Mouse (Mus musculus) MEL (cell line): ENCODE measurements around the gene Arhgef33. TPM values are rescaled to one million over a fixed set of nuclear protein-coding genes. Genes with fewer than 3 reads are reported as not detected.

Experiments
- DNase-seq: peaks from one replicate; pipeline ENCODE4 v3.0.0; 2011; ENCODE audit warnings: low read depth, low spot score
- H3K27ac ChIP-seq: 2 replicates; pipeline ENCODE4 v1.5.1; 2012; ENCODE audit warnings: low read depth, mild to moderate bottlenecking, control low read depth, low read length, moderate library complexity; ENCODE audit not compliant: control insufficient read depth
- H3K27me3 ChIP-seq, 2 experiments: fragments of 150-350 bp in 1 of 2; sonication (generic) in 1 of 2; 2 replicates each; pipeline ENCODE4 v1.6.1; 2012; ENCODE audit warnings: low read length in 2 of 2, mild to moderate bottlenecking in 2 of 2, improper control_type of control experiment in 1 of 2, moderate library complexity in 1 of 2; ENCODE audit not compliant: insufficient read depth in 2 of 2, control insufficient read depth in 1 of 2
- H3K36me3 ChIP-seq, 2 experiments: 2 replicates each; pipeline ENCODE4 v1.6.1; 2012 to 2014; ENCODE audit warnings: low read length in 2 of 2, improper control_type of control experiment in 1 of 2, inconsistent platforms in 1 of 2, mild to moderate bottlenecking in 1 of 2; ENCODE audit not compliant: insufficient read depth in 2 of 2, control insufficient read depth in 1 of 2
- H3K4me1 ChIP-seq, 2 experiments: fragments of 150-350 bp in 1 of 2; sonication (generic) in 1 of 2; 2 replicates each; pipeline ENCODE4 v1.6.1; 2012; ENCODE audit warnings: low read length in 2 of 2, improper control_type of control experiment in 1 of 2, mild to moderate bottlenecking in 1 of 2; ENCODE audit not compliant: insufficient read depth in 2 of 2, control insufficient read depth in 1 of 2
- H3K4me3 ChIP-seq, 2 experiments: fragments of 150-350 bp in 1 of 2; sonication (generic) in 1 of 2; 2 replicates each; pipeline ENCODE4 v1.5.1; 2012; ENCODE audit warnings: low read depth in 2 of 2, low read length in 2 of 2, mild to moderate bottlenecking in 2 of 2, moderate library complexity in 2 of 2, control low read depth in 1 of 2, improper control_type of control experiment in 1 of 2; ENCODE audit not compliant: control insufficient read depth in 1 of 2, insufficient read depth in 1 of 2
- H3K79me2 ChIP-seq: 2 replicates; pipeline ENCODE4 v1.6.1; 2012; ENCODE audit warnings: mild to moderate bottlenecking, low read length, moderate library complexity; ENCODE audit not compliant: control insufficient read depth, poor library complexity, insufficient read depth
- H3K9ac ChIP-seq: 2 replicates; pipeline ENCODE4 v1.6.1; 2012; ENCODE audit warnings: low read depth, mild to moderate bottlenecking, control low read depth, low read length, moderate library complexity; ENCODE audit not compliant: control insufficient read depth, poor library complexity, severe bottlenecking
- H3K9me3 ChIP-seq: fragments of 150-350 bp; sonication (generic); replicated peaks from 2 replicates; pipeline ENCODE4 v1.6.1; 2012; ENCODE audit warnings: mild to moderate bottlenecking, low read length, improper control_type of control experiment, moderate library complexity; ENCODE audit not compliant: insufficient read depth
- CTCF ChIP-seq, 3 experiments: IDR thresholded peaks in 2 of 3; conservative IDR thresholded peaks in 1 of 3; 2 replicates each; pipeline ENCODE4 v1.5.1; 2011 to 2012; ENCODE audit warnings: low read length in 3 of 3, low read depth in 2 of 3, mild to moderate bottlenecking in 2 of 3, improper control_type of control experiment in 1 of 3, inconsistent platforms in 1 of 3, mixed read lengths in 1 of 3, moderate library complexity in 1 of 3; ENCODE audit not compliant: control insufficient read depth in 1 of 3, insufficient read depth in 1 of 3, poor library complexity in 1 of 3, severe bottlenecking in 1 of 3
- EP300 ChIP-seq, 2 experiments: IDR thresholded peaks; 2 replicates each; pipeline ENCODE4 v1.6.1; 2011; ENCODE audit warnings: improper control_type of control experiment in 2 of 2, low read length in 2 of 2, low read depth in 1 of 2, mild to moderate bottlenecking in 1 of 2
- ETS1 ChIP-seq: IDR thresholded peaks from 2 replicates; pipeline ENCODE4 v1.6.1; 2012; ENCODE audit warnings: low read depth, mild to moderate bottlenecking, inconsistent platforms, low read length, improper control_type of control experiment, moderate library complexity
- GATA1 ChIP-seq: IDR thresholded peaks from 2 replicates; pipeline ENCODE4 v1.6.1; 2011; ENCODE audit warnings: low read depth, low read length, improper control_type of control experiment
- MAFK ChIP-seq: IDR thresholded peaks from 2 replicates; pipeline ENCODE4 v1.6.1; 2011; ENCODE audit warnings: low read depth, mild to moderate bottlenecking, low read length, improper control_type of control experiment, borderline replicate concordance
- MAX ChIP-seq: IDR thresholded peaks from 2 replicates; pipeline ENCODE4 v1.6.1; 2011; ENCODE audit warnings: low read length, improper control_type of control experiment
- MAZ ChIP-seq: IDR thresholded peaks from 2 replicates; pipeline ENCODE4 v1.6.1; 2012; ENCODE audit warnings: low read depth, mild to moderate bottlenecking, inconsistent platforms, low read length, improper control_type of control experiment
- MEF2A ChIP-seq: IDR thresholded peaks from 2 replicates; pipeline ENCODE4 v1.6.1; 2014; ENCODE audit warnings: low read depth, mild to moderate bottlenecking, inconsistent platforms, low read length, improper control_type of control experiment; ENCODE audit not compliant: poor library complexity, insufficient replicate concordance, severe bottlenecking; ENCODE audit errors: extremely low read depth
- MXI1 ChIP-seq: IDR thresholded peaks from 2 replicates; pipeline ENCODE4 v1.6.1; 2011; ENCODE audit warnings: mild to moderate bottlenecking, low read depth, low read length, improper control_type of control experiment
- MYB ChIP-seq: IDR thresholded peaks from 2 replicates; pipeline ENCODE4 v1.6.1; 2011; ENCODE audit warnings: mild to moderate bottlenecking, low read depth, low read length, improper control_type of control experiment
- MYC ChIP-seq: IDR thresholded peaks from 2 replicates; pipeline ENCODE4 v1.6.1; 2011; ENCODE audit warnings: low read depth, mild to moderate bottlenecking, low read length, improper control_type of control experiment, moderate library complexity
- NRF1 ChIP-seq: IDR thresholded peaks from 2 replicates; pipeline ENCODE4 v1.6.1; 2014; ENCODE audit warnings: low read depth, mild to moderate bottlenecking, inconsistent platforms, low read length, improper control_type of control experiment, moderate library complexity; ENCODE audit not compliant: poor library complexity, insufficient read depth, severe bottlenecking
- POLR2AphosphoS2 ChIP-seq: IDR thresholded peaks from 2 replicates; pipeline ENCODE4 v1.6.1; 2011; ENCODE audit warnings: low read length, improper control_type of control experiment
- POLR2AphosphoS5 ChIP-seq: IDR thresholded peaks from 2 replicates; pipeline ENCODE4 v1.6.1; 2012; ENCODE audit warnings: low read depth, borderline replicate concordance, mild to moderate bottlenecking, inconsistent platforms, low read length, moderate library complexity, mixed read lengths
- SMC3 ChIP-seq: IDR thresholded peaks from 2 replicates; pipeline ENCODE4 v1.6.1; 2011; ENCODE audit warnings: low read depth, low read length, improper control_type of control experiment
- TBP ChIP-seq: IDR thresholded peaks from 2 replicates; pipeline ENCODE4 v1.8.0; 2011; ENCODE audit warnings: low read depth, low read length, improper control_type of control experiment
- TCF12 ChIP-seq: IDR thresholded peaks from 2 replicates; pipeline ENCODE4 v1.6.1; 2014; ENCODE audit warnings: low read depth, mild to moderate bottlenecking, inconsistent platforms, low read length, improper control_type of control experiment, moderate library complexity
- USF2 ChIP-seq, 2 experiments: IDR thresholded peaks; 2 replicates each; pipeline ENCODE4 v1.6.1; 2011 to 2012; ENCODE audit warnings: improper control_type of control experiment in 2 of 2, low read length in 2 of 2, borderline replicate concordance in 1 of 2, inconsistent platforms in 1 of 2, low read depth in 1 of 2, mild to moderate bottlenecking in 1 of 2; ENCODE audit not compliant: insufficient read depth in 1 of 2
- ZC3H11A ChIP-seq: IDR thresholded peaks from 2 replicates; pipeline ENCODE4 v1.6.1; 2012; ENCODE audit warnings: low read depth, mild to moderate bottlenecking, inconsistent platforms, low read length, improper control_type of control experiment
- ZKSCAN1 ChIP-seq: IDR thresholded peaks from 2 replicates; pipeline ENCODE4 v1.6.1; 2012; ENCODE audit warnings: low read depth, mild to moderate bottlenecking, inconsistent platforms, low read length, improper control_type of control experiment, moderate library complexity
- ZMIZ1 ChIP-seq: IDR thresholded peaks from 2 replicates; pipeline ENCODE4 v1.6.1; 2012; ENCODE audit warnings: low read depth, mild to moderate bottlenecking, inconsistent platforms, low read length, improper control_type of control experiment, moderate library complexity
- polyA plus RNA-seq, 2 experiments: library from polyadenylated mRNA; stranded (reverse) in 1 of 2; unstranded in 1 of 2; fragments of >175 nt in 1 of 2; fragments of >200 nt in 1 of 2; gene quantifications; 2 replicates each; pipeline versions ENCODE4 v1.2.1 to v1.2.4; 2012; ENCODE audit warnings: low replicate concordance in 2 of 2, low read depth in 1 of 2; ENCODE audit not compliant: insufficient read length in 2 of 2, insufficient read depth in 1 of 2, missing spikeins in 1 of 2
- total RNA-seq: library from RNA; depleted of rRNA; stranded (reverse); fragments of 300-350 nt; gene quantifications from 2 replicates; pipeline ENCODE4 v1.2.3, GENCODE M21; 2012

The Arhgef33 gene
- total and polyA plus RNA-seq, 3 experiments = 0.08 TPM; not detected in 2

- H3K4me1 ChIP-seq = 0 out of 4 replicates have a peak, but pooled peaks cover 0 to 5% of the 10 kb centered on the region in 2 experiments
- TF ChIP-seq GATA1 (peak; percentile 39; the same call in 1 of the 2 replicates), SMC3 (no peak)
Observed at GRCm38 (mm10) chr17:80360245-80360644, 53.0 kb downstream of the Arhgef33 start.

GRCm38 (mm10) chr17:80367276-80367675 is 60.1 kb downstream of the Arhgef33 start:
- H3K4me3 ChIP-seq = no peak overlapping the region
- TF ChIP-seq MEF2A (no peak), MAFK (no peak), MYC (no peak), TCF12 (no peak), MAX (no peak), USF2 (IDR thresholded peaks at IDR 0.05; ENCODE audit: borderline replicate concordance in 1 of 2, insufficient read depth in 1 of 2, low read depth in 1 of 2, low read length in 2 of 2) (no peak), ZKSCAN1 (no peak), MXI1 (no peak), POLR2AphosphoS2 (no peak), TBP (no peak), MYB (no peak), POLR2AphosphoS5 (no peak), CTCF (IDR thresholded peaks at IDR 0.05 in 2 of 3, conservative IDR thresholded peaks at IDR 0.05 in 1 of 3; ENCODE audit: control insufficient read depth in 1 of 3, insufficient read depth in 1 of 3, low read depth in 2 of 3, low read length in 3 of 3, poor library complexity in 1 of 3, severe bottlenecking in 1 of 3) (no peak), ZMIZ1 (no peak), NRF1 (no peak), MAZ (no peak), ETS1 (no peak), EP300 (IDR thresholded peaks at IDR 0.05; ENCODE audit: low read depth in 1 of 2, low read length in 2 of 2) (no peak), ZC3H11A (no peak)
- H3K9ac ChIP-seq = no peak overlapping the region
- H3K9me3 ChIP-seq = no peaks in the 10 kb centered on the region
- H3K4me1 ChIP-seq = no peaks in the 10 kb centered on the region
- no peaks in the 10 kb centered on the region for H3K36me3 ChIP-seq
- peaks cover 0 to 5% of the 10 kb centered on the region in 2 experiments; a peak in 2 of 4 replicates for H3K27me3 ChIP-seq
- DNase-seq = no peak
- no peaks in the 10 kb centered on the region for H3K79me2 ChIP-seq
- H3K27ac ChIP-seq = no peak overlapping the region

More at GRCm38 (mm10) chr17:80360245-80360644, 53.0 kb downstream of the Arhgef33 start:
- H3K27me3 ChIP-seq = peaks cover 0 to 5% of the 10 kb centered on the region in 2 experiments; a peak in 2 of 4 replicates
- H3K9ac ChIP-seq = no peak overlapping the region
- no peak overlapping the region for H3K4me3 ChIP-seq
- peak; percentile 45 for DNase-seq
- no peaks in the 10 kb centered on the region for H3K79me2 ChIP-seq
- no peaks in the 10 kb centered on the region for H3K36me3 ChIP-seq
- no peak overlapping the region for H3K27ac ChIP-seq
- H3K9me3 ChIP-seq = no peaks in the 10 kb centered on the region
